Mouse (Mus musculus) G1E (cell line): ENCODE data around the gene Slc46a1.

Experiments
- CTCF ChIP-seq: IDR thresholded peaks from 2 replicates; pipeline ENCODE4 v1.5.1; 2012; ENCODE audit warnings: low read depth, low read length, inconsistent platforms, mixed read lengths
- POLR2AphosphoS5 ChIP-seq: IDR thresholded peaks from 2 replicates; pipeline ENCODE4 v1.6.1; 2012; ENCODE audit warnings: low read depth, low read length, inconsistent platforms; ENCODE audit not compliant: insufficient replicate concordance

DNA sequence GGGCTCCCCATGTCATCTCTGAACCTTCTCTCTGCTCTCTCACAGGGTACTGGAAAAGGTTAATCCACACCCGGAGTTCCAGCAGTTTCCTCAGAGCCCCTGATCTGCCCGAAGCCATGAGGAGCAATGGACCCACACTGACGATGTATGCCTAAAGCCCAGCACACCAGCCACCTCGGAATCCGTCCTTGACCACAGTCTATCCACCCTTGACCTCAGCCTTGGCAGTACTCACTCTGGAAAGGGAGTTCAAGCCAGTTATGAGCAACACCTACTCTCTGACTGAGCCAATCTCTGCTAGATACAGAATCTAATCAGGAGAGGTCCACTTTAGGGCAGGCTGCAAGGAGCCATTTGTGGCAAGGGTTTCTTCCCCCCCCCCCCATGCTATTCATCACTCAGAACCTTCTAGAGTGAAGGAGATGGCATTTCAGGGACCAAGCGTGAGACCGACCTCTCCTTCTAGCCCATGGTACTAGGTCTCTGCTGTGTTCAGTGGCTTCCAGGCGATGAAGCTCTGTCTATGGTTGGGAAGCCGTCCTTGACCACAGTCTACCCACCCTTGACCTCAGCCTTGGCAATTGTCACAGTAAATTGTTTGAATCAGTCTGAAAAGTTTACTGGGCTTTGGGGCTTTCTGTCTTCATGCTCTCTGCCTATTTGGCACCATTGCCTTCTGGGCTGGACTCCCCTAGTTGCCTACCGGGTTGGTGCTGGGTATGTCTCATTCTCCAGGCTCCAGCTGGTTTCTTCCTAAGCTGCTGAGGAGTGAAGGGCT, 6.0 kb downstream of the Slc46a1 start:
- no peak for TF ChIP-seq CTCF
- no peak for TF ChIP-seq POLR2AphosphoS5
